Mouse (Mus musculus) thymus, adult 2 months (tissue): ENCODE data around the gene Atf1. TPM values are rescaled to one million over a fixed set of nuclear protein-coding genes. Genes with fewer than 3 reads are reported as not detected.
"Not testable (repeated sequence)": the region's sequence is repeated elsewhere in the genome, so short reads cannot be mapped to it uniquely, and the experiment has no call there.

Source experiments
- DNase-seq: peaks from one replicate; pipeline ENCODE4 v3.0.0; 2021
- H3K27ac ChIP-seq: fragments of 200-500 bp; 2 replicates; pipeline ENCODE4 v1.5.1; 2012; ENCODE audit warnings: low read length, control low read depth; ENCODE audit not compliant: control insufficient read depth, insufficient read depth
- H3K27me3 ChIP-seq: fragments of 200-500 bp; 2 replicates; pipeline ENCODE4 v1.6.1; 2012; ENCODE audit warnings: mild to moderate bottlenecking, low read length, moderate library complexity, mixed read lengths; ENCODE audit not compliant: control insufficient read depth, insufficient read depth
- H3K36me3 ChIP-seq: fragments of 200-500 bp; 2 replicates; pipeline ENCODE4 v1.6.1; 2012; ENCODE audit warnings: mild to moderate bottlenecking, low read length, moderate library complexity; ENCODE audit not compliant: control insufficient read depth, insufficient read depth
- H3K4me1 ChIP-seq: fragments of 200-500 bp; replicated peaks from 2 replicates; pipeline ENCODE4 v1.6.1; 2012; ENCODE audit warnings: low read length; ENCODE audit not compliant: control insufficient read depth, insufficient read depth
- H3K4me3 ChIP-seq: fragments of 200-500 bp; 2 replicates; pipeline ENCODE4 v1.5.1; 2012; ENCODE audit warnings: mild to moderate bottlenecking, low read length, control low read depth, moderate library complexity; ENCODE audit not compliant: control insufficient read depth, insufficient read depth
- CTCF ChIP-seq: fragments of 200-500 bp; IDR thresholded peaks from 2 replicates; pipeline ENCODE4 v1.5.1; 2012; ENCODE audit warnings: mild to moderate bottlenecking, control low read depth, low read length, moderate library complexity, borderline replicate concordance; ENCODE audit not compliant: control insufficient read depth, poor library complexity, insufficient read depth; ENCODE audit errors: extremely low read depth
- POLR2A ChIP-seq: fragments of 200-500 bp; IDR thresholded peaks from 2 replicates; pipeline ENCODE4 v1.6.1; 2012; ENCODE audit warnings: mild to moderate bottlenecking, low read length, control low read depth, moderate library complexity; ENCODE audit not compliant: control insufficient read depth, poor library complexity, insufficient read depth; ENCODE audit errors: extremely low read depth
- WGBS: fragments of 180-500 bp; shearing (Covaris S2); methylation state at CpG from one replicate; pipeline ENCODE4 v1.1.7; 2018; 5-methylcytosine and 5-hydroxymethylcytosine counted together
- polyA plus RNA-seq: library from polyadenylated mRNA; depleted of rRNA; stranded (reverse); fragments of >200 nt; gene quantifications from 2 replicates; pipeline ENCODE4 v1.2.3, GENCODE M21; 2012

Atf1 gene
- polyA plus RNA-seq, 1 experiment = 86.4 TPM

DNA sequence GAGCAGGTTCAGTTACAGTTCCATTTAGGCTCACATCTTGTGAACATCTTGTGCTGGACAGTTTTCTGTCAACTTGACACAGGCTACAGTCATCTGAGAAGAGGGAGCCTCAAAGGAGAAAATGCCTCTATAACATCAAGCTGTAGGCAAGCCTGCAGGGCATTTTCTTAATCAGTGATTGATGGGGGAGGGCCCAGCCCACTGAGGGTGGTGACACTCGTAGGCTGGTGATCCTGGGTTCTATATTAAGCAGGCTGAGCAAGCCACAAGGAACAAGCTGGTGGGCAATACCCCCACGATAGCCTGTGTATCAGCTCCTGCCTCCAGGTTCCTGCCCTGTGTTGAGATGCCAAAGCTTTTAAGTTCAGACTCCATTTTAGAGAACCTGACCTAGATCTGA is 41.3 kb downstream of the Atf1 start:
- no peak overlapping the region for H3K4me3 ChIP-seq
- DNase-seq = no peak

DNA sequence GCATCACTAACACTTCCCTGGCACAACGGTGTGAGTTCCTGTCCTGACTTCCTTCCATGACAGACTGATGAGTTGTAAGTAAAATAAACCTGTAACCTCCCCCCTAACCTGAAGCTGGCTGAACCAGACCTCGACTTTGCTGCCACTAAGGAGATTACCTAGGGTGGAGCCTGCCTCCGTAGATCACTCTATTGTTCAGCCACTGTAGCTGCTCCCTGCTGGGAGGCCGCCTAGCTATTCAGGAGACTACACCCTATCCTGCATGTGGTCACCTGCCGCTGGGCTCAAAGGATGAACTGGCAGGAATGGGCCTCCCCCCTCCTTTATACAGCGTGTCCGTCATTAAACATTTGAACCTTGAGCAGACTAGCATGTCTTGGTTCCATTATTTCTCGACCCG is 42.2 kb downstream of the Atf1 start:
- 73% methylated on average over 9 of the region's 9 CpGs for WGBS

More for the DNA sequence above, 41.3 kb downstream of the Atf1 start:
- Histone ChIP-seq H3K36me3 (no peaks in the 10 kb centered on the region), H3K27me3 (no peaks in the 10 kb centered on the region), H3K27ac (no peak overlapping the region), H3K4me1 (no peaks in the 10 kb centered on the region)
- WGBS = 93% methylated on average over 2 of the region's 2 CpGs
- TF ChIP-seq POLR2A (no peak), CTCF (no peak)

DNA sequence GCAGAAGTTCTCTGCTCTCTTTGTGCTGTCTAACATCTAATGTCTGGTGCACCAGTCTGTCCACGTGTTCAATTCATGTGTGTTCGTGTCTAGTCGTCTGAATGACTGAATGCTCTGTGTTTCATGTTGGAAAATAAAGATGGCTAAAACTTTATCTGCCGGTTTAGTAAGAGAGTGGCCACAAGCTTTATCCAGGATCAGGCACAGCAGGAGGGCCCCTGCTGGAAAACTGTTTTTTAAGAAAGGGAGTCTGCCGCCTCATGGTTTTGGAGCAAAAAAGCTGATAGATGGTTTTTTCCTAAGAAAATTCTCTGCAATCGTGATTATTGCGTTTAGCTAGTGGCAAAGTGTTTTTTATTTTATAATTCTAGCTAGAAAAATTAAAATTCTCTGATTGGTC is 43.0 kb downstream of the Atf1 start:
- DNase-seq, H3K4me3 ChIP-seq, H3K27ac ChIP-seq, H3K36me3 ChIP-seq, H3K27me3 ChIP-seq, H3K4me1 ChIP-seq: not testable (repeated sequence)
- WGBS = 85% methylated on average over 7 of the region's 7 CpGs

More for the DNA sequence above, 42.2 kb downstream of the Atf1 start:
- H3K27me3 ChIP-seq = no peaks in the 10 kb centered on the region
- DNase-seq = no peak
- H3K27ac ChIP-seq = no peak overlapping the region
- H3K36me3 ChIP-seq = no peaks in the 10 kb centered on the region
- no peak for TF ChIP-seq CTCF
- no peak for TF ChIP-seq POLR2A
- H3K4me3 ChIP-seq = no peak overlapping the region
- no peaks in the 10 kb centered on the region for H3K4me1 ChIP-seq

DNA sequence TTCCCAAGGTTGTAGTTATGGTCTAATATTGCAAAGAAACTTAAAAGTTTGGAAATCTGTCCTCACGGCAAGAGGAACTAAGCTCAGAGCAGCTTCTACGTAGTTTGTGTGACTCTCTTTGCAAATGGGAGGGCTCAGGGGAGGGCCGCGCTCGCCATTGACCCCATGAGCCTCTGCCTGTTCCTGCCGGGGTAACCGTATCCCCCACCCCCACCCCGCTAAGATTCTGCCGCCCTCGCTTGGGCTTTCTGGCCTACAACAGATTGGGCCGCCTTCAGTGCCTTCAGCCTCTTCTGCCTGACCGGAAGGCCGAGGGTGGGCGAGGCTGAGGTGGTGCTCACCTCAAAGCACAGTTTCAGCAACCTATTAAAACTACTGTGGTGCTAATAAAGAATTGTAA is 43.8 kb downstream of the Atf1 start:
- no peak for DNase-seq
- no peaks in the 10 kb centered on the region for H3K36me3 ChIP-seq
- no peaks in the 10 kb centered on the region for H3K27me3 ChIP-seq
- no peaks in the 10 kb centered on the region for H3K4me1 ChIP-seq
- no peak overlapping the region for H3K27ac ChIP-seq
- 91% methylated on average over 14 of the region's 14 CpGs for whole genome bisulfite sequencing
- TF ChIP-seq POLR2A = no peak
- TF ChIP-seq CTCF = no peak
- H3K4me3 ChIP-seq = no peak overlapping the region

DNA sequence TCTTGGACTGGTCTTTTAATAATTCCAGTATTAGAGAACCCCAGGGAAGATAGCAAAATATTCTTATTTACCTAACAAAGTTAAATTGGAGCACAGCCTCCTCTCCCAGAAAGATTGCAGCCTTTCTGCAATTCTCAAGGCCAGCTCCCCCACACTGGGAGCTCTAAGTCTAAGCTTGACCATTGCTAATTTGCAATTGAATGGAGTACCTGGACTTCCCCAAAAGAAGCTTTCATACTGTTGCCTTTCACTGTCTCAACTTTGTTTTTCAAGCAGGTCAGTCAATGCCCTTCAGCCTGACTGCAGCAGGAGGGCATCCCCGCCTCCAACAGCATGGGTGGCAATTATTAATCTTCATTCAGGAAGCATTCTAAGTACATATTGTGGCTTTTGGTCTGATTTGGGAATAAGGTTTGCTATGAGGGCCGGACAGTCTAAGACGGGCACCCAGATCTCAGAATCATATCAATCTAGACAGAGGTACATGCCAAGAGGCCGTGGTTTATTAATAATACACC is 46.2 kb downstream of the Atf1 start:
- H3K4me1 ChIP-seq, H3K36me3 ChIP-seq, H3K27ac ChIP-seq, H3K27me3 ChIP-seq, DNase-seq, H3K4me3 ChIP-seq: not testable (repeated sequence)
- WGBS = 95% methylated on average over 4 of the region's 4 CpGs

DNA sequence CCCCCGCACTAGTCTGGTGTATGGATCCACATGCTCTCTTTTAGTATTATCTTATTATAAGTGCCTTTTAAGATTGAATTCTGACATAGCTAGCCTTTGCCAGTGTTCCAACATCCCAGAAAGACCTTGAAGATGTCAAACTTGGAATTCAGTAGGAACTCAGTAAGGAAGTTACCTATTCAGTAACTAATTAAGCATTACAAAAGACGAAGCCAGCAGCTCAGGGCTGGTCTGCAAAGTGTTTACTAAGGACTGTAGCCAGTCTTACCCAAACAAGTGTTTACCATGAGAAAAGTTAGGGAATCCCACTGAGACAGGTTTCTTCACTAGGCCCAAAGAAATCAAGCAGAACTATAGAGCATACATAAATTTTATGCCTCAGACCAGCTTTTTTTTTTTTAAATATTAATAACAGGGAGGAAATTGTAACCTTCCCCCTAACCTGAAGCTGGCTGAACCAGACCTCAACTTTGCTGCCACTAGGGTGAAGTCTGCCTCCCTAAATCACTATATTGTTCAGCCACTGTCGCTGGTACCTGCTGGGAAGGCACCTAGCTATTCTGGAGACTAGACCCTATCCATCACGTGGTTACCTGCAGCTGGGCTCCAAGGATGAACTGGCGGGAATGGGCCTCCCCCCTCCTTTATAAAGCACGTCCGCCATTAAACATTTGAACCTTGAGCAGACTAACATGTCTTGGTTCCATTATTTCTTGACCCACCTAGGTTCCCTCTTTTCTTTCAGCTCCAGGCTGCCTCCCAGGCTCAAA is 47.4 kb downstream of the Atf1 start:
- no peaks in the 10 kb centered on the region for H3K27me3 ChIP-seq
- WGBS = 97% methylated on average over 7 of the region's 7 CpGs
- H3K4me3 ChIP-seq = no peak overlapping the region
- no peak for DNase-seq
- H3K36me3 ChIP-seq = no peaks in the 10 kb centered on the region
- H3K4me1 ChIP-seq = no peaks in the 10 kb centered on the region
- H3K27ac ChIP-seq = no peak overlapping the region
- TF ChIP-seq CTCF = no peak
- no peak for TF ChIP-seq POLR2A

DNA sequence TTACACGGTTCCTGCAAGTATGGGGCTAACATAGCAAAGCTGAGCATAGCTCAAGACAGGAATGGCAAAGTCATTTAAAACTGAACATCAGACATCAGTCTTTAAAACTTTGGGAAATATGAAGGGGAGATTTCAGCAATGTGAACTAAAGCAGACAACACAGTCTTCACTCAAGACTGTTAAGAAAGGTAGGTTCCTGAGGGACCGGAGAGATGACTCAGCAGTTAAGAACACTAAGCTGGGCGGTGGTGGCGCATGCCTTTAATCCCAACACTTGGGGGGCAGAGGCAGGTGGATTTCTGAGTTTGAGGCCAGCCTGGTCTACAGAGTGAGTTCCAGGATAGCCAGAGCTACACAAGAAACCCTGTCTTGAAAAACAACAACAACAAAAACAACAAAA is 48.8 kb downstream of the Atf1 start:
- no peak for DNase-seq
- no peaks in the 10 kb centered on the region for H3K36me3 ChIP-seq
- H3K4me1 ChIP-seq = no peaks in the 10 kb centered on the region
- H3K27me3 ChIP-seq = no peaks in the 10 kb centered on the region
- 97% methylated on average over 4 of the region's 4 CpGs for WGBS
- H3K27ac ChIP-seq = no peak overlapping the region
- TF ChIP-seq CTCF (no peak), POLR2A (no peak)
- H3K4me3 ChIP-seq = no peak overlapping the region

DNA sequence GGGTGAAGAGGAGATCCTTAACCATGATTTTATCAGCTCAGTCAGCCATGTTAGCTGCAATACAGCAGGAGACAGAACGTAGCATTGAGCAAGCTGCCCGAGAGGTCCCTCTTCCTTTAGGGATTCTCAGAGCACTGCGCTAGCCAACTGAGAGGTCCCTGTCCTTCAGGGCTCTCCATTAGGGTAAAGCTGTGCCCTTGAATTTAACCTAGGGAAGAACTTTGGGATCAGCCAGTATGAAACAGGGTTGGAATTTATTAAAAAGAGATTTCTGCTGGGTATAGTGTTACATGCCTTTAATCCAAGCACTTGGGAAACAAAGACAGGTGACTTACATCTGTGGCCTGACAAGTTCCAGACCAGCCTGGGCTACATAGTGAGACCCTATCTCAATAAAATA is 50.0 kb downstream of the Atf1 start:
- 98% methylated on average over 3 of the region's 3 CpGs for WGBS
- TF ChIP-seq CTCF = no peak
- no peak for TF ChIP-seq POLR2A
- DNase-seq = no peak

More for the DNA sequence above, 50.0 kb downstream of the Atf1 start:
- H3K27ac ChIP-seq = no peak overlapping the region
- H3K4me1 ChIP-seq = no peaks in the 10 kb centered on the region
- no peak overlapping the region for H3K4me3 ChIP-seq
- no peaks in the 10 kb centered on the region for H3K27me3 ChIP-seq
- H3K36me3 ChIP-seq = no peaks in the 10 kb centered on the region
